Mouse (Mus musculus) left cerebral cortex, adult 8-10 months (tissue): Measurements from ENCODE around the gene Tfip11. TPM values are rescaled to one million over a fixed set of nuclear protein-coding genes. Genes with fewer than 3 reads are reported as not detected.
"Not testable (repeated sequence)": the region's sequence is repeated elsewhere in the genome, so short reads cannot be mapped to it uniquely, and the experiment has no call there.

ENCODE experiments used
- DNase-seq, 2 experiments: peaks; one replicate each; pipeline ENCODE4 v3.0.0; 2022; ENCODE audit warnings: low spot score in 2 of 2
- total RNA-seq, 4 experiments: library from RNA; stranded (reverse); gene quantifications; 2 replicates each; pipeline ENCODE4 v1.2.4; 2022

Gene Tfip11
- total RNA-seq, 4 experiments from 2014 or later, result 43.8 to 51.8 (median 47.0) TPM

DNA sequence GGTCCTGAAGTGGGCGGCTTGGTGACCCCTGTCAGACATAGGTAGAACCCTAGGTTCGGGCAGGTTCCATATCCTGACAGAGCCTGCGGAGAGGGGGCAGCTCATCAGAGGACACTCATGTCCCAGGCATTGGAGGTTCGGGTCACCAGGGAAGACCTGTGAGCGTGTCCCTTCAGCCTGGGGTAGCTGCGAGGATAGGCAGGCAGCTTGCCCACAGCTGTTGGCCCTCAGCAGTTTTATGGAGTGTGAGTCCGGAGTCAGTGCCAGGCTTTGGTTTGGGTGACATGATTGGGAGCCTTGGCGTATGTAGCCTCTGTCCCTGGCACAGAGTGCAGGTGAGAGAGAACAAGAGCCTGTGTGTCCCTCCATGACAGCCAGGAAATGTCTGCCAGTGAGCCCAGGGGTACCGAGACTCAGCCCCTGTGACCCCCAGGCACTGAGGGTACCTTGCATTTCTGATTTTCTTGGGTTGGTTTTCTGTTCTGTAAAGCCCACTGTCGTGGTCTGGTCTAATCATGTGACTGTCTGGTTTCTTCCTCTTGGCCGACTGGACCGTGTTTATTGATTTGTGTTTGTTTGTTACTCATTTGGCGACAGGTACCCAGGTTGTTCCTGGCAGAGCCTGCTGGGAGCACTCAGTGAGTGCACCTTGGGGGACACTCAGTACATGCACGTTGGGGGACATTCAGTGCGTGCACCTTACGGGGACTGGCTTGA is 36.2 kb upstream of the Tfip11 start:
- DNase-seq, result no peak

DNA sequence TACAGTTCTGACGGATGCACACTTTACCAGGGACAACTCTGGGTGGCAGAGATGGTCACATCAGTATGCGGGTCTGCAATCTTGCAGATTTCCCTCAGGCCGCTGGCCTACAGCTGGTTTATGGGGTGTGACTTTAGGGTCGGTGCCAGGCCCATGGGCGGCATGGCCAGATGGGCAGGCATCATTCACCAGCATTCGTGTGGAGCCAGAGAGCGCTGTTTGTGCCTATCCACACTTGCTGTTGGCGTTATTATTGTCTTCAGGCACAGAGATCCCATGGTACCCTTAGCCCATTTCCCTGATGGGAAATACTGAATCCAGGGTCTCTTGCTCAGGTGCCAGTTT is 35.6 kb upstream of the Tfip11 start:
- no peak for DNase-seq

DNA sequence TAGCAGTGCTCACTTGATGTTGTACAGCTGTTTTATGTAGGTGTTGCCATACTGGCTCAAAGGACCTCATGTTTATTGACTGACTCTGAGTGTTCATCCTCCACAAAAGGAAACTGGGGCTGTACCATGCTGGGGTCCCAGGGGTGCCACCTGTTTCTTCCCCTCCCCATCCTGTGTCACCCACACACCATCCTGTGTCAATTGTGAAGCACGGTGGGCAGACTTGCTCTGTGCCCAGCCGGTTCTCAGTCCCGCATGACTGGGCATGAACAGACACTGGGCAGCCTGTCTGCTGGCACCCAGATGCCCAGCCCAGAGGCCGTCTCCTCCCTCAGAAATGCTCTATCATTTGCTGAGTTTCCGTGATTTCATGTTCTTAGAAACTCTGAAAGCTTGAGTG is 34.3 kb upstream of the Tfip11 start:
- DNase-seq, result no peak

DNA sequence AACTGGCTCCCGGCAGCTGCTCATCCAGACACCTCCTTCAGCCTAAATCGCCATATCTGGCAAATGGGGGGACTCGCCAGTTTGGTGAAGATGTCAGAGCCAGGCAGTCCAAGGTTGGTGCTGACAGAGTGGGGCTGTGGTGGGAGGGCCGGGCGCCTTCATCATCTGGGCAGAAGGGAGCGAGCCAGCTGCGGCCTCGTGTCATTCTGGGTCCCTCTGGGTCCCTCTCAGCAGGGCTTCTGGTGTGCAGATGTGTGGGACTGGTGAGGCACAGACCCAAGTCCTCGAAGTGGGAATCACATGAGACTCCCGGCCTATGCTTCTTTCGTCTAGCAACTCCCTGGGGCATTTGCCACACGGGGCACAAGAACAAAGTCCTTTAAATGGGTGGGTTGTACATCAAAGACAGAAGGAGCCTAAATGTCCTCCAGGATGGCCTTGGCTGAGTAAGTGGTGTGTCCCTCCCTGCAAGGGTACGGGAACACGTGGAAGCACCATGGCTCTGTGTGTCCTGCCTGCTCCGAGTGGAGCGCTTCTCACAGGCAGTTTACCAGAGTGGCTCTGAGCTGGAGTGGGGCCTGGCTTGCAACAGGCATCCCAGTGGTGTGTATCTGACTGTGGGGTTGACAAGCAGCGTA is 33.7 kb upstream of the Tfip11 start:
- DNase-seq, result no peak

GRCm38 (mm10) chr5:112293800-112294199 is 32.4 kb upstream of the Tfip11 start:
- no peak for DNase-seq

- no peak for DNase-seq
Observed at GRCm38 (mm10) chr5:112294696-112295095, 31.5 kb upstream of the Tfip11 start.

GRCm38 (mm10) chr5:112295162-112295561 is 31.0 kb upstream of the Tfip11 start:
- DNase-seq, result no peak

- no peak for DNase-seq
Observed at GRCm38 (mm10) chr5:112295564-112295963, 30.6 kb upstream of the Tfip11 start.

GRCm38 (mm10) chr5:112296404-112297181 is 29.6 kb upstream of the Tfip11 start:
- DNase-seq, result no peak

- no peak for DNase-seq
Observed at GRCm38 (mm10) chr5:112297257-112297656, 28.9 kb upstream of the Tfip11 start.

- no peak for DNase-seq
Observed at GRCm38 (mm10) chr5:112298226-112298988, 27.8 kb upstream of the Tfip11 start.

DNA sequence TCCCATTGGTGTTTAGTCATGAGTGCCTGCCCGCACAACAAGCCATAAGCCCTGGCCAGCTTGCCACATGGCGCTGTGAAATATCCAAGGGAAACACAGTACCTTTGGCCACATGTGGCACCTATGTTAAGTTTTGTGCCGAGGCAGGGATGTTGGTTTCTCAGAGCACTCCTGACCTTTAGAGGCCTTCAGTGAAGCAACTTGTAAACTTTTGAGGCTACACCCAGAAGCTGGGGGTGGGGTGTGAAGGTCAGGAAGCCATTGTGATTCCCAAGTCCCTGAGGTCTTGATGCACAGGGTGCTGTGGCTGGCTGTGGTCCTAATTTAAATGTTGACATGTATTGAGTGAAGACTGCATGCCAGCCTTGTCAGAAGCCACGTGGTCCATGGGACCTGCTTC is 26.8 kb upstream of the Tfip11 start:
- no peak for DNase-seq

DNA sequence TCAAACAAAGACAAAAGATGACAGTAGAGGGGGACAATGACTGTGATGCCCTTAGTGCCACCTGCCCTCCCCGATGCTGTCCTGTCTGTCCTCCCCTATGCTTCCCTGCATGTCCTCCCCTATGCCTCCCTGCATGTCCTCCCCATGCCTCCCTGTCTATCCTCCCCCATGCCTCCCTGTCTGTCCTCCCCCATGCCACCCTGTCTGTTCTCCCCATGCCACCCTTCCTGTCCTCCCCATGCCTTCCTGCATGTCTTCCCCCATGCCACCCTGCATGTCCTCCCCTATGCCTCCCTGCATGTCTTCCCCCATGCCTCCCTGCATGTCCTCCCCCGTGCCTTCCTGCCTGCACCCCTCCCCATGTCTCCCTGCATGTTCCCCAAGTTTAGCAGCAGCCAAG is 26.0 kb upstream of the Tfip11 start:
- no peak for DNase-seq

DNA sequence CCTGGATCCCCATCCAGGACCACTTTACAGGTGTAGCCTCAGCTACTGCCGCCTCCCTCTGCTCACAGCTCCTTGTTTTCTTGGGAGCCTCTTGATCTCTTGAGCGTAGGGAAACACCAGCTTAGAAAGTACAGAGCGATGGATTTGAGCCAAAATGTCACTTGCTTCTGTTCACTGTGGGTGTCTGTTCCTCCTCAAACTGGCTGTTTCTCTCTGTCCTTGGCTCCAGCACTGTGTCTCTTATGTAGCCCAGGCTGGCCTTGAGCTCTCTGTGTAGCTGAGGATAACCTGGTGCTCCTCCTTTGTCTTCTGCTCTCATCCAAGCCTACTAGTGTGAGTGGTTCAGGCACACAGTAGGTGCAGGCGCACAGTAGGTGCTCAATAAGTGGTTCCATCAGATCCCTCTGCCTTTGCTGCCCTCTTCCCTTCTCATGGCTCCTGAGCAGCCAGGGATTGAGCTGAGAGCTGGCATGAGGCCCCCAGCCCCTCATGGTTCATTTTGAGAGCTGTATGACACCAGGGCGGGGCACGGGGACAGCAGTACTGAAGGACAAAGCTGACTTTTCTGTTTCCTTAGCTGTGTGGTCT is 25.3 kb upstream of the Tfip11 start:
- DNase-seq, result no peak

GRCm38 (mm10) chr5:112301694-112302093 is 24.5 kb upstream of the Tfip11 start:
- DNase-seq, result no peak

- no peak for DNase-seq
Observed at GRCm38 (mm10) chr5:112302310-112302709, 23.8 kb upstream of the Tfip11 start.

DNA sequence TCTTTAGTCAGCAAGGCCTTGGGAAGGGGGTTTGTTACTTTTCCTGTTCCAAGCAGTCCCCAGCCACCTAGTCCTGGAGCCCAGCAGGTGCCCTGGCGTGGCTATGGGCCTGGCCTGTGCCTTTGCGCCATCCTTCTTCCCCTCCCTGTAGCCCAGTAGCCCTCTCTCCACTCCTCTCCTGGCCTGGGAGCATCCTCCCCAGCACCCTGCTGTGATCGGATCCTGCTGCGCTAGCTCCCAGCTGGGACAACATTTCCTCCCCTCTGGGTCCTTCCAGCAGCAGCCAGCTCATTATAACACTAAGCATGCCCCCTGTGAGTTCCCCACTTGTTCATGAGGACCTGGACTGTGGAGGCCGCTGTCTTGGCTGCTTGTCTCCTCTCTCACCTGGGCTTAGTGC is 20.3 kb upstream of the Tfip11 start:
- DNase-seq, result no peak

GRCm38 (mm10) chr5:112313222-112313885 is 12.8 kb upstream of the Tfip11 start:
- no peak for DNase-seq

DNA sequence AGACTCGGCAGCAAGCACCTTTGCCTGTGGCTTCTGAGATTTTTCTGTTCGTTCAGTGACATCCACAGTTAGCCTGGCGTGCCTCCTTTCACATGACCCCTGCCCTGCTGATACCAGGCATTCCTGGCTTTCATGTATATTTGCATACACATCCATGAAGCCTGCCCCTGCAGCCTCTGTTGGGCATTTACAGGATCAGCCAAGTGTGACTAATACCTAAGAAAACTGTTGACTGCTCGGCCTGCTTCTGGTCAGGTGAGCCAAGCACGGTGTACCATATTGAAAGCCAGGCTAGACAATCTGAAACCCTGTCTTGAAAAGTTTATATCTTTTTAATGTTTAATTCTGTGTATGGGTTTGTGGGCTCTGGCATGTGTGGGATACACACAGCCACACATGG is 9.7 kb upstream of the Tfip11 start:
- no peak for DNase-seq

DNA sequence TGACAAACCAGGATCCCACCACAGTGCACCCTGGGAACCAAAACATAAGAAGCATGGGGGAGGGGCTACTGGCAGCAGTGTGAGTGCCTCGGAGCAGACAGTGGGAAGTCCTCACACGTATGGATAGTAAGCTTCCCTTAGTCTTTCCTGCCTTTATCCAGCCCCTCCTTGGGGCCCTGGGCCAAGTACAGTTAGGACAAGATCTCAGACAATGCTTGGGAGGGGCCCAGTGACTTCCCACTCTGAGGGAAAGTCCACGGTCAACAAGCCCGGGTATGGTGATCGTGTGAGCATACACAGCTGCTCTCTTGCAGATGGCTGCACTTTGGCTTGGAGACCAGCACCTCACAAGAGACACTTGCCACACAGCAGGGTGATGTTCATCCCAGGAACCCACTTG is 8.8 kb upstream of the Tfip11 start:
- DNase-seq, result no peak

DNA sequence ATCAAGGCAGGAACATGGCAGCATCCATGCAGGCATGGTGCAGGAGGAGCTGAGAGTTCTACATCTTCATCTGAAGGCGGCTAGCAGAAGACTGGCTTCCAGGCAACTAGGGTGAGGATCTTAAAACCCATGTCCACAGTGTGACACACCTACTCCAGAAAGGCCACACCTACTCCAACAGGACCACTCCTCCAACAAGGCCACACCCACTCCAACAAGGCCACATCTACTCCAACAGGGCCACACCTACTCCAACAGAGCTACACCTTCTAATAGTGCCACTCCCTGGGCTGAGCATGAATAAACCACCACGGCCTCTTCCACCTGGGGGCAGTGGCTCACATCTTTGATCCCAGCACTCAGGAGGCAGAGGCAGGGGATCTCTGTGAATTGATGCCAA is 6.8 kb upstream of the Tfip11 start:
- DNase-seq, result not testable (repeated sequence)
